Mouse (Mus musculus) adrenal gland, postnatal 10 days (tissue): ENCODE data around the gene Gm17428. TPM values are rescaled to one million over a fixed set of nuclear protein-coding genes. Genes with fewer than 3 reads are reported as not detected.
"Not testable (repeated sequence)": the region's sequence is repeated elsewhere in the genome, so short reads cannot be mapped to it uniquely, and the experiment has no call there.

ENCODE experiments used
- DNase-seq: peaks from one replicate; pipeline ENCODE4 v3.0.0; 2021; ENCODE audit warnings: mixed read lengths
- total RNA-seq, 2 experiments: library from RNA; stranded (reverse); gene quantifications; 2 replicates each; pipeline ENCODE4 v1.2.3; 2021

Gene Gm17428
- total RNA-seq, 2 experiments from 2014 or later, result not detected

DNA sequence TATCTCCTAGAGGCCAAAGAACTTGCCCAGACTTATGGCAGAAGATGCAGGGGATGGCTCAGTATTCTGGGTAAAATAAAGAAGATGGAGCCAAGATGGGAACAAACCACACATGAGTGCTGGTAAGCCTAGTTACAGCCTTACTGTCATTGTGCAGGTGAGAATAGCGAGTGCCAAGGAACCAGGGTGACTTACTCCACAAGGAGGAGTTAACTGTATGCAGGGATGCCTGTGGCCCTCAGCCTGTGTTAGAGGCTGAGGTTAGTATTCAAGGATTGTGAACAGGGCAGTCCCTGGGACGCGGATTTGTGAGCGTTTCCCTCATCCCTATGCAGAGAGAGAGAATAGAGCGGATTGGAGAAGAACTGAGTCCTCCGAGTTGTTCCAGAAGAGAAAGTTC is 25.1 kb upstream of the Gm17428 start:
- DNase-seq, result no peak

DNA sequence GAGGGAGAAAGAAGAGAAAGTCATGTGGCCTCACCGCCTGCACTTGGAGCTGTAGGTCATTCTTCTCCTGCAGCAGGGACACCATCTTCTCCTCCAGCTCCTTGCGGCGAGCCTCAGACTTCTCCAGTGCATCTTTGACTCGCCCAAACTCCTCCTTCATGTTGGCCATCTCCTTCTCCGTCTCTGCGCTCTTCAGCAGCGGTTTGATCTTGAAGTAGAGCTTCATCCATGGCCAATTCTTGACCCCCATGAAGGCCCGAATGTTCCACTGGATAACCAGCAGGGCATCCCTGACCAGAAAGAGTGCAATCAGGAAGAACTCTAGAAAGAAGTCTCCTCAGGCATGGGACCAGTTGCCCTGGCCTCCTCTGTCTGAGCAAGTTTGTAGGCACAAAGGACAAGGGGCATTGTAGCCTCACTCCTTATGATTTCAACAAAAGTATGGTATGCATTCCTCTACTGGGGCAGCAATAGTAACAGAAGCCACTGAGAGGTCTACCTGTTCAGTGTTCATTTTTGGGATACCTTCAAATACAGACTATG is 23.0 kb upstream of the Gm17428 start:
- DNase-seq, result no peak

- DNase-seq, result no peak
Measured at GRCm38 (mm10) chr14:54954474-54954873, 22.3 kb upstream of the Gm17428 start.

- no peak for DNase-seq
Measured at GRCm38 (mm10) chr14:54955481-54955880, 21.3 kb upstream of the Gm17428 start.

DNA sequence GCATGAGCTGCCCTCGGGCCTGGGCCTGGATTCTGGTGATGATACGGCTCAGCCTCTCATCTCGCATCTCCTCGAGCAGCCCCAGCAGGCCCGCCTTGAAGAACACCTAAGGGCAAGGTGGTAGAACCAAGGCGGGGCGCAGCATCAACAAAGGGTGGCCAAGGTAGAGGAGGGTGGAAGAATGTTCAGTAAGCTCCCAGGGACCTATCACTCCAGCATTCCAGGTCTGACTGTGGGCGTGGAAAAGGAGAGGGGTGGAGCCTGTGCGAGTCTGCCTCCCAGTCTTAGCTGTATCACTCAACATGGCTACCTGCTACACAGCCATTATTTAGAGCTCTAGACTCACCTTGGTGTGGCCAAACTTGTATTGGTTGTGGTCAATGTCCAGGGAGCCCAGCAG is 20.2 kb upstream of the Gm17428 start:
- DNase-seq, result no peak

- no peak for DNase-seq
Measured at GRCm38 (mm10) chr14:54958503-54958902, 18.2 kb upstream of the Gm17428 start.

DNA sequence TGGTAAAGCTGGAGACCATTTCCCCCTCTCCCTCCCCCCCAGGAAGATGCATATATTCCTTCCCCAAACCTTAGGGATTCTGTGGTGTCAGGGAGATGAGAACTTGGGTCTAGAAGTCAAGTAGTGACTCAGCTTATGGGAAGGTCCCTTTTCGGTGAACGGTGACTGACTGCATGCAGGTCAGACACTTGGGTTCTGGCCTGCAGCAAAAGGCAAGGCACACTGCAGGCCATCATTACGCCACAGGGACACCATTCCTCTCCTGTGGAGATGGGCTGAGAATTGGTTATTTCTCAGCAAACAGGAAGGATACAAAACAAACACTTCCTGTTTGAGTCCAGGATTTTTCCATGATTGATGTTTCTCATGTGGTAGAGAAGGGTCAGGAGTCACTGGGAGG is 17.5 kb upstream of the Gm17428 start:
- no peak for DNase-seq

DNA sequence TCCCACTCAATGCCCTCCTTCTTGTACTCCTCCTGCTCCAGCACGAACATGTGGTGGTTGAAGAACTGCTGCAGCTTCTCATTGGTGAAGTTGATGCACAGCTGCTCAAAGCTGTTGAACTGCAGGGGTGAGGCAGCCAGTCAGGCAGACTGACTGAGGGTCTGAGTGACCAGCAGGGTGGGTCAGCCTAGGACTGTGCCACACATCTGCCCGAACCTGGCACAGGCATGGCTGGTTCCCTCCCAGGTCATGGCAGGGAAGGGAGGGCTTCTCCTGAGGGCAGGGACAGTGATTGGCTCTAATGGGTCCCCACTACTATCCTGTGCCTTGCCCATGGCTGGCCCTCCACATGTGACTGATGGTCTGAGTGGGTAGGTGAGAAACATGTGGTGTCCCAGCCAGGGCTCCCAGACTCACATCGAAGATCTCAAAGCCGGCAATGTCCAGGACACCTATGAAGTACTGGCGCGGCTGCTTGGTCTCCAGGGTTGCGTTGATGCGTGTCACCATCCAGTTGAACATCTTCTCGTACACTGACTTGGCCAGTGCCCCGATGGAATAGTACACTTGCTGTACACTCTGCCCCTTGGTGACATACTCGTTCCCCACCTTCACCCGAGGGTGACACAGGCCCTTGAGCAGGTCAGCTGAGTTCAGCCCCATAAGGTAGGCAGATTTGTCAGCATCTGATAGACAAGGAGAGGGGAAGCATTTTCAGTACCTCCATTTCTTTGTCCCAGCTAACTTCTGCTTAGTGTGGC is 16.7 kb upstream of the Gm17428 start:
- not testable (repeated sequence) for DNase-seq

GRCm38 (mm10) chr14:54960769-54961168 is 16.0 kb upstream of the Gm17428 start:
- no peak for DNase-seq

DNA sequence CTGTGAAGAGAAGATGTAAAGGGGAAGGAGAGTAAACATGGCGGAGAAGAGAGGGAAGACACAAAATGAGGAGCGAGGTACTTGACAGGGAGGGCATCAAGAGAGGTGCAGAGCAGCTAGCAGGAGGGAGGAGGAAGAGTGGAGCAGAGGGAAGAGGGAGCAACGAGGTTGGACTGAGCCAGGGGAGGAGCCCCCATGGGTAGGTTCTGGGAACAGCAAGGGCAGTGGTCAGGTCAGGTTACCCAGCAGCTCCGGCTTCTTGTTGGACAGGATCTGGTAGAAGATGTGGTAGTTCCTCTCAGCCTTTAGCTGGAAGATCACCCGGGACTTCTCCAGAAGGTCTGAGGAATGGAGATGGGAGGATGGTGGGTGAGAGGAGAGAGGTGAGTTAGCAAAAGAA is 15.2 kb upstream of the Gm17428 start:
- DNase-seq, result no peak

DNA sequence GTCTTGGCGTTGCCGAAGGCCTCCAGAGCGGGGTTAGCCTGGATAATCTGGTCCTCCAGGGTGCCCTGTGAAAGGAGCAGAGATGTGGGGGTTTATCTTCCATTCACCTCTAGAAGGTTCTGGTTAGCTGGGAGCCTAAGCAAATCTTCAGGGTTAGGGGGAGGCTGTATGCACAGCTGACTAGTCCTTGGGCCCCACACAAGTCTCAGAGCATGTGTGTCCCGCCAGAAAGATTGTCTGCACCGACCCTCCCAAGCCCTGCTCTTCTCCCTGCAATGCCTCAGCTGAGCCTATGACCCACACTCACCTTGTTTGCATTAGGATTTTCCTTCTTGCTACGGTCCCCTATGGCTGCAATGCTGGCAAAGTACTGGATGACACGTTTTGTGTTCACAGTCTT is 14.0 kb upstream of the Gm17428 start:
- DNase-seq, result no peak

DNA sequence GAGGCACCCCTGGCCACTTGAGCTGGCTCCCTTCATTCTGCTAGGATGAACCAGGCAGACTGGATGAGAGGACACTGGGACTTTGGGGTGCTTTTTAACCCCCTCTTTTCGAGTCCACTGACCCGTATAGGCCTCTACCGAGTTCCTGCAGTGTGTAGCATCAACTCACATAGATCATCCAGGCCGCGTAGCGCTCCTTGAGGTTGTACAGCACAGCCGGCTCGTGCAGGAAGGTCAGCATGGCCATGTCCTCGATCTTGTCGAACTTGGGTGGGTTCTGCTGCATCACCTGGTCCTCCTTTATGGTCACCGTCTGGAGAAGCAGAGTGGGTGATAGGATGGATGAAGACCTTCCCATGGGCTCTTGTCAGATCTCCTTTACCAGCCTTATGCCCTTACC is 13.0 kb upstream of the Gm17428 start:
- DNase-seq, result no peak

GRCm38 (mm10) chr14:54965044-54965443 is 11.7 kb upstream of the Gm17428 start:
- no peak for DNase-seq

- no peak for DNase-seq
Measured at GRCm38 (mm10) chr14:54965631-54966030, 11.1 kb upstream of the Gm17428 start.

- no peak for DNase-seq
Measured at GRCm38 (mm10) chr14:54966320-54966977, 10.3 kb upstream of the Gm17428 start, which contains the start of gene Myh6. Gene Myh6 (minus strand): TSS chr14:54966927.

DNA sequence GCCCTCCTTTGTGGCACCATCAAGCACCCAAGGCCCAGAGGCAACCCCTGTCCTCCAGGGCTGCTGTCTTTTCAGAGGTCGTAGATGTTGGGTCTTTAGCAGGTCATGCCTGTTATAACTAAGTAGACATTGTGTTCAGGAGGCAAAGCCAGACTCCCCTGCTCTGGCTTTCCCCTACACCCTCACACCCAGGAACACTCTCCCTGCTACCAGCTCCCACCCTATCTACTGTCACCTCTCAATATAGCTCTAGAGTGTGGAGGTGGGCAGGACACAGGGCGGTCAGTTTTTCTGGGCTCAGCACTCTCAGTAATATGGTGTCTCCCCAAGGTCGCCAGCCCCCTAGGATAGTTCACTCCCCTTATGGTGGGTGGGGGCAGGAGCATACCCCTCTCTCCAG is 8.9 kb upstream of the Gm17428 start:
- no peak for DNase-seq

- DNase-seq, result no peak
Measured at GRCm38 (mm10) chr14:54968344-54968743, 8.4 kb upstream of the Gm17428 start.

- DNase-seq, result not testable (repeated sequence)
Measured at GRCm38 (mm10) chr14:54972786-54973185, 3.9 kb upstream of the Gm17428 start.

DNA sequence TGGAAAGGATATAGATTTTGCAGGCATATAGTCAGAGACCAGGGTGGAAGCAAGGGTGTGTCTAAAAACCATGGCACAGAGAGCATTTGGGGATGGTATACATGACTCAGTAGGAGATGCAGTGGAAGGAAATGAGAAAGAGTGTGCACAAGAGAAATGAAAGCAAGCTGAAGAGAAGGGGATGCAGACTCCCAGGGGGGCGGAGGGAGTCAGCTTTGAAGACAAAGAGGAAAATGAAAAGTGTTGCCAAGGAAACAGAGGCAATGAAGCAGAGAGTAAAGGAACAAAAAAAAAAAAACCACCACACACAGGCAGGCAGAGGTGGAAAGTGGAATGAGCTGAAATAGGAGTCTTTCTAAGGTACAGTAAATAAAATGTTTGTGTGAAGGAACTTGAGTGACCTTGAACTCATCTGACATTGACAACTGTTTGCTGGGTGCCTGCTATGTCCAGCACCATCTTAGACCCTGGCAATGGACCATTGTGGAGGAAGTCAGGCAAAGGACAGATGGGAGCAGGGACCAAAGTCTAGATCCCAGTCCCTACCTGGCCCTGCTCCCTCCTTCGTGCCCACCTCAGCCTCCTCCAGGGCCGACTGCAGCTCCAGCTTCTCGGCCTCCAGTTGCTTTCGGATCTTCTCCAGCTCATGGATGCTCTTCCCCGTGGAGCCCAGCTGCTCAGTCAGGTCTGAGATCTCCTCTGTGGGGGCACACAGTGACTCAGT is 2.5 kb upstream of the Gm17428 start:
- DNase-seq, result no peak

DNA sequence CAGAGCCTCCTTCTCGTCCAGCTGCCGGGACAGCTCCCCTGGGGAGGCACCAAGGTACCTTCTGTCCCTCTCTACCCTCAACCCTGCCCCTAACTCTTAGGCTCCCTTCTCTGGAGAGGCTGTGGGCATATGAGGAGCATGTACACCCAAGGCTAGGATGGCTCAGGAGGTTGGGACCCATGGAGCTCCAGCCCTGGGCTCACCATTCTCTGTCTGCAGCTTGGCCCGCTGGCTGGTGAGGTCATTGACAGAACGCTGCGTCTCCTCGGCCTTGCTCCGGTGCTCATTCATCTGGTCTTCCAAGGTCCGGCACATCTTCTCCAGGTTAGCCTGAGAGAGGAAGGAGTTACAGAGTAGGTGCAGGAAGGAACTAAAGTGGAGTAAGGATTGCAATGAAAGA is 1.9 kb downstream of the Gm17428 start:
- no peak for DNase-seq

- no peak for DNase-seq
Measured at GRCm38 (mm10) chr14:54981934-54982333, 5.2 kb downstream of the Gm17428 start.

- not testable (repeated sequence) for DNase-seq
Measured at GRCm38 (mm10) chr14:54988350-54988874, 11.7 kb downstream of the Gm17428 start.

- DNase-seq, result no peak
Measured at GRCm38 (mm10) chr14:54988882-54989281, 12.1 kb downstream of the Gm17428 start.
